Mouse (Mus musculus) liver, embryonic 14.5 days (tissue): ENCODE measurements around the gene Ush2a. TPM values are rescaled to one million over a fixed set of nuclear protein-coding genes. Genes with fewer than 3 reads are reported as not detected.

ENCODE experiments used
- ATAC-seq: fragments of 200-750 bp; cut with Nextera tagmentation; 2 replicates; pipeline ENCODE4 v1.8.0; 2017; ENCODE audit warnings: moderate number of reproducible peaks, mild to moderate bottlenecking, moderate library complexity; ENCODE audit not compliant: insufficient read depth
- DNase-seq, 3 experiments: peaks; one replicate each; pipeline ENCODE4 v3.0.0-alpha.2; 2012 to 2013; ENCODE audit warnings: low read depth in 3 of 3, low spot score in 3 of 3
- H3K27ac ChIP-seq: fragments of 300-500 bp; sonication (generic); 2 replicates; pipeline ENCODE4 v1.5.1; 2014; ENCODE audit warnings: moderate library complexity, mild to moderate bottlenecking, control low read depth, inconsistent platforms
- H3K27me3 ChIP-seq: fragments of 300-500 bp; sonication (generic); 2 replicates; pipeline ENCODE4 v1.6.1; 2014; ENCODE audit warnings: mild to moderate bottlenecking, low read length, moderate library complexity; ENCODE audit not compliant: control insufficient read depth, insufficient read depth
- H3K36me3 ChIP-seq: fragments of 300-500 bp; sonication (generic); replicated peaks from 2 replicates; pipeline ENCODE4 v1.6.1; 2014; ENCODE audit warnings: low read depth; ENCODE audit not compliant: control insufficient read depth, insufficient read depth
- H3K4me1 ChIP-seq, 2 experiments: fragments of 200-500 bp in 1 of 2; fragments of 300-500 bp in 1 of 2; sonication (generic) in 1 of 2; replicated peaks; 2 replicates each; pipeline ENCODE4 v1.6.1; 2012 to 2014; ENCODE audit warnings: antibody characterized with exemption in 1 of 2, inconsistent platforms in 1 of 2, low read length in 1 of 2; ENCODE audit not compliant: control insufficient read depth in 2 of 2, insufficient read depth in 2 of 2
- H3K4me2 ChIP-seq: fragments of 300-500 bp; sonication (generic); 2 replicates; pipeline ENCODE4 v1.6.1; 2014; ENCODE audit warnings: low read depth, mild to moderate bottlenecking, control low read depth, moderate library complexity
- H3K4me3 ChIP-seq, 2 experiments: fragments of 200-500 bp in 1 of 2; fragments of 300-500 bp in 1 of 2; sonication (generic) in 1 of 2; 2 replicates each; pipeline ENCODE4 v1.5.1; 2012 to 2014; ENCODE audit warnings: low read depth in 2 of 2, low read length in 2 of 2, mild to moderate bottlenecking in 2 of 2, control low read depth in 1 of 2, inconsistent platforms in 1 of 2, moderate library complexity in 1 of 2; ENCODE audit not compliant: insufficient read depth in 1 of 2
- H3K9ac ChIP-seq: fragments of 300-500 bp; sonication (generic); replicated peaks from 2 replicates; pipeline ENCODE4 v1.6.1; 2014; ENCODE audit warnings: mild to moderate bottlenecking, control low read depth, moderate library complexity
- H3K9me3 ChIP-seq: fragments of 300-500 bp; sonication (generic); 2 replicates; pipeline ENCODE4 v1.6.1; 2016; ENCODE audit warnings: low read length, mixed read lengths; ENCODE audit not compliant: control insufficient read depth
- CTCF ChIP-seq: IDR thresholded peaks from 2 replicates; pipeline ENCODE4 v1.5.1; 2016; ENCODE audit warnings: antibody characterized with exemption, low read depth, control low read depth
- EP300 ChIP-seq: IDR thresholded peaks from 2 replicates; pipeline ENCODE4 v1.6.1; 2016; ENCODE audit warnings: antibody characterized with exemption, low read depth
- WGBS: fragments of 180-500 bp; shearing (Covaris S2); extraction: QIAGEN DNeasy Blood & Tissue Kit; methylation state at CpG from one replicate; pipeline ENCODE4 v1.1.7; 2014; ENCODE audit not compliant: insufficient replicate concordance; 5-methylcytosine and 5-hydroxymethylcytosine counted together
- polyA plus RNA-seq, 2 experiments: library from polyadenylated mRNA; depleted of rRNA in 1 of 2; stranded (reverse) in 1 of 2; unstranded in 1 of 2; fragments of >200 nt; fragmentation: Nextera tagmentation in 1 of 2; extraction: Ambion mirVana in 1 of 2; gene quantifications; 2 replicates each; pipeline versions ENCODE4 v1.2.1 to v1.2.3; 2012 to 2014

Ush2a gene
- polyA plus RNA-seq, 2 experiments, result 0.02 TPM; not detected in 1

- no peak overlapping the region for H3K27ac ChIP-seq
- ATAC-seq, result no peak
- WGBS, result 71% methylated on average over 8 of the region's 8 CpGs
Measured at GRCm38 (mm10) chr1:188576246-188576747, 314.5 kb downstream of the Ush2a start.

GRCm38 (mm10) chr1:188577376-188577775 is 315.6 kb downstream of the Ush2a start:
- Histone ChIP-seq H3K9me3 (no peaks in the 10 kb centered on the region), H3K9ac (no peak overlapping the region), H3K36me3 (no peaks in the 10 kb centered on the region), H3K27me3 (no peaks in the 10 kb centered on the region), H3K4me1 (no peaks in the 10 kb centered on the region), H3K4me3 (no peak overlapping the region), H3K4me2 (no peak overlapping the region), H3K27ac (no peak overlapping the region)
- ATAC-seq, result no peak
- no peak for DNase-seq
- 62% methylated on average over 4 of the region's 4 CpGs for WGBS
- TF ChIP-seq EP300, result no peak
- TF ChIP-seq CTCF, result no peak

More at GRCm38 (mm10) chr1:188576246-188576747, 314.5 kb downstream of the Ush2a start:
- no peak overlapping the region for H3K4me2 ChIP-seq
- no peak for DNase-seq
- H3K9ac ChIP-seq, result no peak overlapping the region
- H3K4me1 ChIP-seq, result no peaks in the 10 kb centered on the region
- TF ChIP-seq CTCF (no peak), EP300 (no peak)
- H3K27me3 ChIP-seq, result no peaks in the 10 kb centered on the region
- no peak overlapping the region for H3K4me3 ChIP-seq
- H3K9me3 ChIP-seq, result no peaks in the 10 kb centered on the region
- H3K36me3 ChIP-seq, result no peaks in the 10 kb centered on the region

- Histone ChIP-seq H3K4me3 (no peak overlapping the region), H3K27ac (no peak overlapping the region), H3K4me2 (no peak overlapping the region), H3K27me3 (no peaks in the 10 kb centered on the region), H3K9ac (no peak overlapping the region), H3K9me3 (no peaks in the 10 kb centered on the region), H3K36me3 (no peaks in the 10 kb centered on the region), H3K4me1 (no peaks in the 10 kb centered on the region)
- ATAC-seq (no peak), DNase-seq (no peak)
- WGBS, result 55% methylated on average over 4 of the region's 4 CpGs
- no peak for TF ChIP-seq CTCF
- TF ChIP-seq EP300, result no peak
Measured at GRCm38 (mm10) chr1:188581136-188581535, 319.3 kb downstream of the Ush2a start.

GRCm38 (mm10) chr1:188595251-188595650 is 333.4 kb downstream of the Ush2a start:
- H3K9me3 ChIP-seq, result no peaks in the 10 kb centered on the region
- 56% methylated on average over 4 of the region's 4 CpGs for WGBS
- TF ChIP-seq EP300, result no peak
- no peak for TF ChIP-seq CTCF

GRCm38 (mm10) chr1:188598052-188598451 is 336.2 kb downstream of the Ush2a start:
- Histone ChIP-seq H3K9ac (no peak overlapping the region), H3K36me3 (no peaks in the 10 kb centered on the region), H3K4me1 (no peaks in the 10 kb centered on the region), H3K27me3 (no peaks in the 10 kb centered on the region), H3K4me3 (no peak overlapping the region), H3K9me3 (no peaks in the 10 kb centered on the region), H3K27ac (no peak overlapping the region), H3K4me2 (no peak overlapping the region)
- DNase-seq (no peak), ATAC-seq (no peak)
- TF ChIP-seq EP300 (no peak), CTCF (peak; percentile 36; the same call in 1 of the 2 replicates)
- 77% methylated on average over 7 of the region's 7 CpGs for WGBS

More at GRCm38 (mm10) chr1:188595251-188595650, 333.4 kb downstream of the Ush2a start:
- Histone ChIP-seq H3K4me2 (no peak overlapping the region), H3K4me3 (no peak overlapping the region), H3K4me1 (no peaks in the 10 kb centered on the region), H3K27ac (no peak overlapping the region), H3K9ac (no peak overlapping the region), H3K36me3 (no peaks in the 10 kb centered on the region), H3K27me3 (no peaks in the 10 kb centered on the region)
- DNase-seq (no peak), ATAC-seq (no peak)
